Mouse (Mus musculus): ENCODE measurements around the gene Apc2.

The Apc2 gene

GRCm38 (mm10) chr10:80262169-80262568, 33.6 kb upstream of the Apc2 start:
- in situ Hi-C loops (cut with MboI; ENCODE audit: low sequenced_read_pairs): no loop called here

- in situ Hi-C loops (cut with MboI; ENCODE audit: low sequenced_read_pairs): no loop called here
Measured at GRCm38 (mm10) chr10:80262776-80263365, 32.9 kb upstream of the Apc2 start.

- in situ Hi-C loops (cut with MboI; ENCODE audit: low sequenced_read_pairs): no loop called here
Measured at GRCm38 (mm10) chr10:80264341-80265148, 31.2 kb upstream of the Apc2 start.

GRCm38 (mm10) chr10:80265149-80265486, 30.7 kb upstream of the Apc2 start:
- in situ Hi-C loops (cut with MboI; ENCODE audit: low sequenced_read_pairs): no loop called here

GRCm38 (mm10) chr10:80270099-80270498, 25.7 kb upstream of the Apc2 start:
- in situ Hi-C loops (cut with MboI; ENCODE audit: low sequenced_read_pairs): no loop called here

- in situ Hi-C loops (cut with MboI; ENCODE audit: low sequenced_read_pairs): no loop called here
Measured at GRCm38 (mm10) chr10:80270734-80271181, 25.0 kb upstream of the Apc2 start.

- in situ Hi-C loops (cut with MboI; ENCODE audit: low sequenced_read_pairs): no loop called here
Measured at GRCm38 (mm10) chr10:80271186-80271843, 24.5 kb upstream of the Apc2 start.

GRCm38 (mm10) chr10:80271870-80272585, 23.7 kb upstream of the Apc2 start:
- in situ Hi-C loops (cut with MboI; ENCODE audit: low sequenced_read_pairs): no loop called here

GRCm38 (mm10) chr10:80273847-80274246, 21.9 kb upstream of the Apc2 start:
- in situ Hi-C loops (cut with MboI; ENCODE audit: low sequenced_read_pairs): no loop called here

GRCm38 (mm10) chr10:80276238-80276637, 19.5 kb upstream of the Apc2 start:
- in situ Hi-C loops (cut with MboI; ENCODE audit: low sequenced_read_pairs): no loop called here

GRCm38 (mm10) chr10:80278390-80278789, 17.4 kb upstream of the Apc2 start:
- in situ Hi-C loops (cut with MboI; ENCODE audit: low sequenced_read_pairs): no loop called here

- in situ Hi-C loops (cut with MboI; ENCODE audit: low sequenced_read_pairs): no loop called here
Measured at GRCm38 (mm10) chr10:80279273-80279672, 16.5 kb upstream of the Apc2 start.

GRCm38 (mm10) chr10:80281304-80281703, 14.5 kb upstream of the Apc2 start:
- in situ Hi-C loops (cut with MboI; ENCODE audit: low sequenced_read_pairs): no loop called here

- in situ Hi-C loops (cut with MboI; ENCODE audit: low sequenced_read_pairs): no loop called here
Measured at GRCm38 (mm10) chr10:80281921-80282371, 13.8 kb upstream of the Apc2 start.

GRCm38 (mm10) chr10:80282481-80283441, 13.0 kb upstream of the Apc2 start:
- in situ Hi-C loops (cut with MboI; ENCODE audit: low sequenced_read_pairs): no loop called here

GRCm38 (mm10) chr10:80285222-80286070, 10.3 kb upstream of the Apc2 start:
- in situ Hi-C loops (cut with MboI; ENCODE audit: low sequenced_read_pairs): no loop called here

GRCm38 (mm10) chr10:80288097-80288496, 7.7 kb upstream of the Apc2 start:
- in situ Hi-C loops (cut with MboI; ENCODE audit: low sequenced_read_pairs): no loop called here

GRCm38 (mm10) chr10:80288657-80289056, 7.1 kb upstream of the Apc2 start:
- in situ Hi-C loops (cut with MboI; ENCODE audit: low sequenced_read_pairs): no loop called here
